Mouse (Mus musculus): Measurements from ENCODE around the gene Scd4.

DNA sequence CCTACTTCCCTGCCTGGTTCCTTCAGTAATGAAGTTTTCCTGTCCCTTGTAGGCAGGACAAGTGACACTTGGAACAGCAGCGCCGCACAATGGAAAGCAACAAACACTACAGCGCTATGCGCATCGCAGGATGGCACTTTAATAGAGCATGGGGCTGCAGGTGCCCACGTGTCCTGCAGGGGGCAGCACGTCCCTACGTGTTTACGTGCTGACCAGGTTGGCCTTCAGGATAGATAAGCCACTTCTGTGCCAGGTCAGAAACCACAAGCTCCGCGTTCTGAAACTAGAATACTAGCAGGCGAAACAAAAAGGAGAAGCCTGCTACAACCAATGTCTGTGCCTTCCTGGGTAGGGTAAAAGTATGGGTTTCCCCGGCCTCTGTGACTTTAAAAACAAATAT is 30.6 kb downstream of the Scd4 start:
- TF ChIP-seq POLR2A (IDR thresholded peaks at IDR 0.05; ENCODE audit: borderline replicate concordance, extremely low read depth, low read depth, low read length) (no peak), CTCF (IDR thresholded peaks at IDR 0.05; ENCODE audit: insufficient read depth, low read length) (peak; percentile 95)
